Mouse (Mus musculus) bone marrow, adult 2 months (tissue): ENCODE results near the gene Prpf38b. TPM values are rescaled to one million over a fixed set of nuclear protein-coding genes. Genes with fewer than 3 reads are reported as not detected.

ENCODE experiments used
- H3K27ac ChIP-seq: fragments of 200-500 bp; 2 replicates; pipeline ENCODE4 v1.5.1; 2012; ENCODE audit warnings: low read depth, mild to moderate bottlenecking, control low read depth, inconsistent platforms, low read length; ENCODE audit not compliant: control insufficient read depth, poor library complexity, insufficient read depth
- H3K4me1 ChIP-seq: fragments of 200-500 bp; 2 replicates; pipeline ENCODE4 v1.6.1; 2011; ENCODE audit warnings: low read length; ENCODE audit not compliant: control insufficient read depth, insufficient read depth
- H3K4me3 ChIP-seq: fragments of 200-500 bp; replicated peaks from 2 replicates; pipeline ENCODE3; 2011; ENCODE audit warnings: mild to moderate bottlenecking, low read depth, low read length, control low read depth; ENCODE audit not compliant: control insufficient read depth
- CTCF ChIP-seq: fragments of 200-500 bp; IDR thresholded peaks from 2 replicates; pipeline ENCODE4 v1.5.1; 2011; ENCODE audit warnings: low read length, control low read depth; ENCODE audit not compliant: control insufficient read depth, insufficient read depth
- POLR2A ChIP-seq: fragments of 200-500 bp; IDR thresholded peaks from 2 replicates; pipeline ENCODE4 v1.6.1; 2011; ENCODE audit warnings: low read depth, mild to moderate bottlenecking, control low read depth, low read length, borderline replicate concordance; ENCODE audit not compliant: control insufficient read depth
- WGBS: fragments of 180-500 bp; shearing (Covaris S2); methylation state at CpG from one replicate; pipeline ENCODE4 v1.1.7; 2018; 5-methylcytosine and 5-hydroxymethylcytosine counted together
- polyA plus RNA-seq: library from polyadenylated mRNA; stranded (reverse); fragments of >200 nt; gene quantifications from 2 replicates; pipeline ENCODE4 v1.2.4, GENCODE M21; 2011; ENCODE audit warnings: low replicate concordance; ENCODE audit not compliant: missing spikeins, insufficient read depth, insufficient read length

Prpf38b gene
- 160 and 184 TPM in 2 replicates for polyA plus RNA-seq

DNA sequence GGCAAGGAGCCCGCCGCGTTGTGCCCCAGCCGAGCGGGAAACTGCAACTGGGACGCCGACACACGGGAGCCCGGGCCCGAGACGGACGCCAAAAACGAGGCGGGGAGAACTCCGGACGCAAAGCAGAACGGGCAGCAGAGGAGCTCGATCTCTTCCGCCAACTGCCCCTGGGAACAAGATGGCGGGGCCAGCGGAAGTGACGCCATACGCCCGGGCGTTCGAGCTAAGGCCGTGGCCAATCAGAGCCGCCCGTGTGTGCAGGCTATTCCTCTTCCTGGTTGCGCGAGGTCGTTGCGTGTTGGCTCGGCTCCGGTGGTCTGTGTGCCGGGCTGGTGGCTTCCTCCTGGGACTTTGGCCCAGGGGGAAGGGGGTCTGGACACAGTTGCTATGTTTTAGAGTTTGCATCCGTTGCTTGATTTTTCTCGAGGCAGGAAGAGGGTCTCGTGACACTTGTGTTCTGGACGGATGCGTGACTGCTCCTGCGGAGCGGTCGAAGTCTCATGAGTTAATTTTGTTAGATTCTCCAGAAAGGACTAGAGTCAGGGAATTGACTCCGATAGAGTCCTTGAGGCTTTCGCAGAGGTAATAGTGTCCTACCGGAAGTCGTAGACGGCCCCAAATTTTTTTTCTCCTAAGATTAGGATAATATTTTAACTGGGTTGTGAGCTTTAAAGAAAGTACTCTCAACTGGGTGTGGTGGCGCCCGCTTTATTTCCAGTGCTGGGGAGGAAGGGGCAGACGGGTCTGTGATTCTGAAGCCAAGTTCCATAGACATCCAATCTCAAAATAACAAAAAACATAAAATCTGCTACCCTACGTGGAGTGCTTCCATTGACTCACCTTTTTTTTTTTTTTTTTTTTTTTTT, at the start of gene Prpf38b:
Gene Prpf38b, minus strand, starts transcription at position 180 of the 866 bp plus-strand sequence.
- Histone ChIP-seq H3K4me3 (peak within 1 kb of the TSS; percentile 75), H3K27ac (peak within 1 kb of the TSS; percentile 98), H3K4me1 (peaks cover 2% of the 10 kb centered on the region)
- no peak for TF ChIP-seq CTCF
- TF ChIP-seq POLR2A, result peak; percentile 92
- WGBS, result under 1% methylated on average over 53 of the region's 53 CpGs

DNA sequence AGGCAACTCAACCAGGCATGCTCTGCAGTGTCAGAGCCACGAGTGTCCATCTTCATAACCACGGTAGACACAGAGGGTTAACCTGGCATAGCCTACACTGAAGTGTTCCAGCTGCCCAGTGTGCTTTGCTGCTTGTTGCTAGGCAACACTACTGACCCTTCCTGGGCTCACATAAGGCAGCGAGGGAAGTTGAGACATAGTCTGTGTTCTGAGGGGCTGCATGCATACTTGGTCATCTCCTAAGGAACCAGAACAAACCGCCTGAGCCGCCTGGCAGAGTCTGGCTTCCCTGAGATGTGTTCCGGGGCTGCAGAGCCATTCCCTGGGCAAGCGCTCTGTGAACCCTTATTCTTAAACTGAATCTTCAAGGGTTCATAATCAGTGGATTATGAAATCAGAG, 49.7 kb upstream of the Prpf38b start:
- WGBS, result 62% methylated on average over 7 of the region's 7 CpGs
- Histone ChIP-seq H3K27ac (no peak overlapping the region), H3K4me3 (no peak overlapping the region), H3K4me1 (no peaks in the 10 kb centered on the region; the same call in none of the 2 replicates)
- TF ChIP-seq POLR2A, result no peak
- TF ChIP-seq CTCF, result no peak

DNA sequence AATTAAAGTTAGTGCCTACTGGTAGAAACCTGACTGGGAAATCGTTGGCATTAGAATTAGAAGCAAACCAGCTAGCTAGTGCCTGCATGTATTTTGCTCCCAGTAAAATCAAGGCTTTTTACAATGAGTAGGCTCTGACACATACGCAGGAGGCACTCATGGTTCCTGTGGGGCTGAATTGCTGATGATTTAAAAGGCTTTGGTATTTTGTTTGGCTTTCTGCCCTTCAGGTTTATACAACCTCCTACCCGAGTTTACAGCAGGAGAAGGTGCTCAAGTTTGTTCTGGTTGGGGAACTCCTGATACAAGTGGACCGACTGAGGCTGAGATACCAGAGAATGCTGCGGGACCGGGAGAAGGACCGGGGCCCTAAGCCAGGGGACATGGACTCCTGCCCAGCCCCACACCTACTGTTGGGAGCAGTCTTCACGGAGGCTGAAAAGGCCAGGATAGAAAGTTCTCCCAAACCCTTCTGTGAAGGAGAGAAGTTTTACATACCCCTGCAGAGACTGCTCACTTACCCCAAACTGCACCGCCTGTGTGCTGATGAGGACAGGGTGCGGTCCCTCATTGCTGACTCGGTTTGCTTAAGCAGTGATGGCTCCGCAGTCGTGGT, 48.3 kb upstream of the Prpf38b start:
- WGBS, result 79% methylated on average over 13 of the region's 13 CpGs
- Histone ChIP-seq H3K4me3 (no peak overlapping the region), H3K27ac (no peak overlapping the region), H3K4me1 (no peaks in the 10 kb centered on the region; the same call in none of the 2 replicates)
- TF ChIP-seq POLR2A (no peak), CTCF (no peak)

DNA sequence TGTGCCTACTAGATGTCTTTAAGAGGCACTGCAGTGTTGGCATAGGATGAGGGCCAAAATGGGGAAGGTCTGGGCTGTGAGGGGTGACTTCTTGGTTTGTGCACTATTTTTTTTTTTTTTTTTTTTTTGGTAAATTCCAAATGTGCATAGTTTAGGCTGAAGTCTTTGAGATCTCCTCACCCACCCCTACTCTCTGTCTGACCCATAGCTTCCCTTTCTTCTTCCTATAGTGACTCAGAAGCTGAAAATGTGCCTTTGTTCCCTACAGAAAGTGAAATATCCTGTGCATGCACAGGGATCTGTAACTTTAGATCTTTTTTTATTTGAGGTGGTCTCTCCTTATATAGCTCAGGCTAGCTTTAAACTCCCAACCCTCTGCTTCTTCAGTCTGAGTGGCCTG, 46.4 kb upstream of the Prpf38b start:
- Histone ChIP-seq H3K27ac (no peak overlapping the region), H3K4me1 (no peaks in the 10 kb centered on the region; the same call in none of the 2 replicates), H3K4me3 (no peak overlapping the region)
- TF ChIP-seq POLR2A (no peak), CTCF (no peak)

DNA sequence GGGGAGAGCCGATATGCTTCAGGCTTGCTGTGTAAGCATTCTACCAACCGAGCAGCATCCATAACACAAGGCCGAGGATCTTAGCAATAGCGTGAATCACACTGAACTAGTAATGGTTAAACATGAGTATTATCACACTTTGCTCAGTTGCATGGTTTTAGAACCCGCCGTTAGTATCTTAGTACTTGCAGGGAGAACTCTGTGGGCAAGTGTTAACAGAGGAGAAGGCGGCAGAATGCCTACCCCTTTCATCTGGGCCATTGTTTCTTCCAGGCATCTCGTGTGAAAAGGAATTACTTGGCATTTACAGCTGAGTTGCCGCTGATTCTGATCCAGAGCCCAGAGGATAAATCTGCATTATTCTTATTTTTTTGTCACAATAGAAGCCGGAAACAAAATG, 29.5 kb upstream of the Prpf38b start:
- WGBS, result 87% methylated on average over 10 of the region's 10 CpGs
- no peak overlapping the region for H3K4me3 ChIP-seq
- no peaks in the 10 kb centered on the region; the same call in 1 of the 2 replicates for H3K4me1 ChIP-seq
- H3K27ac ChIP-seq, result no peak overlapping the region
- no peak for TF ChIP-seq CTCF
- TF ChIP-seq POLR2A, result no peak

DNA sequence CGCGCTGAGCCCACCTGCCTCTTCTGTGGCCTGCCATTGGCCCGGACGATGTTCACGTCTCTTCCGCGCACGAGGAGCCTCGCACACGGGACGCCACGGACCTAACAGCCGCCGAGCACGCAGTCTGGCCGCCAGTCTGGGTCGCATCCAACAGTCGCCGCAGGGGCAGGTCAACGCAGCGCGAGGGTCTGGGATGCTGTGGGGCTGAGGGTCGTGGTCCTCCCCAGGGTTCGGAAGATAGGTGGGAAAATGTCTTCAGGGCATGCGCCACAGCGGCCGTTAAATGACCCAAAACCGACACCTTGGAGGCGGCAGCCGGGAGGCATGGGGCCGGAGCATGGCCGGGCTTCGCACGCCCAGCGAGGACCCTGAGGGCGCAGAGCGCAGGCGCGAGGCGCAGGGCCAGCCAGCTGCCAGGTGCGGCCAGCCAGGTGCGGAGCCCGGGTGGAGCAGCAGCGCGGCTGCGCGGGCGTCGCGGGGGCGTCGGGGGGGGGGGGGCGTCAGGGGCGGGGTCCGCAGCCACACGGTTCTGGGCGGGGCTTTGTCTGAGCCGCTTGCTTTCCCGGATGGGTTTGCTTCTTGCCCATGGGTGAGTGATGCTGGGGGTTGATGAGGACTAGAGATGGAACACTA, 28.6 kb upstream of the Prpf38b start, which contains the start of gene Gm9857:
Gene Gm9857, minus strand, starts transcription at position 445 of the 633 bp plus-strand sequence.
- Histone ChIP-seq H3K4me3 (no peak within 1 kb of the TSS), H3K27ac (no peak within 1 kb of the TSS; the same call in 1 of the 2 replicates), H3K4me1 (no peaks in the 10 kb centered on the region; the same call in 1 of the 2 replicates)
- WGBS, result 57% methylated on average over 59 of the region's 59 CpGs
- TF ChIP-seq POLR2A (no peak), CTCF (no peak)

DNA sequence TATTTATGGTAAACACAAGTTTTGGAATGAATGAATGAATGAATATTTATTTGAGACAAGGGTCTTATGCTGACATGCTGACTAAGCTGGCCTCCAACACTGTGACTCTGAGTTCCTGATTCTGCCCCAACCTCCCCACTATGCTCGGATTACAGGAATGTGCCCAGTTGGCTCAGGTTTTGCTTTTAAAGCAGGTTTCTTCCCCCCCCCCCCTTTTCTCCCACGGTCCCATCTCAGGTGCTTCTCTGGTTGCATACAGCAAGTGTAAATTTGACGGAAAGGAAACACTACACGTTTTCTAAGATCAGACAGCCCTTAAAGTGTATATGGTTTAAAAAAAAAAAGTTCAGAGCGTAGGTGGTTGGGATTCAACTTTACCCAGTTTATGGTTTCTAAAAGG, 28.0 kb upstream of the Prpf38b start, which contains the start of gene Henmt1:
Gene Henmt1, plus strand, starts transcription at position 301 of the 400 bp plus-strand sequence.
- 78% methylated on average over 5 of the region's 5 CpGs for WGBS
- no peak within 1 kb of the TSS for H3K4me3 ChIP-seq

More for the DNA sequence above, 28.0 kb upstream of the Prpf38b start, which contains the start of gene Henmt1:
- Histone ChIP-seq H3K27ac (no peak within 1 kb of the TSS; the same call in 1 of the 2 replicates), H3K4me1 (no peaks in the 10 kb centered on the region; the same call in 1 of the 2 replicates)
- TF ChIP-seq POLR2A (no peak), CTCF (no peak)
